Mouse (Mus musculus): ENCODE measurements around the gene Prpf31.
"Not testable (repeated sequence)": the region's sequence is repeated elsewhere in the genome, so short reads cannot be mapped to it uniquely, and the experiment has no call there.

Gene Prpf31

DNA sequence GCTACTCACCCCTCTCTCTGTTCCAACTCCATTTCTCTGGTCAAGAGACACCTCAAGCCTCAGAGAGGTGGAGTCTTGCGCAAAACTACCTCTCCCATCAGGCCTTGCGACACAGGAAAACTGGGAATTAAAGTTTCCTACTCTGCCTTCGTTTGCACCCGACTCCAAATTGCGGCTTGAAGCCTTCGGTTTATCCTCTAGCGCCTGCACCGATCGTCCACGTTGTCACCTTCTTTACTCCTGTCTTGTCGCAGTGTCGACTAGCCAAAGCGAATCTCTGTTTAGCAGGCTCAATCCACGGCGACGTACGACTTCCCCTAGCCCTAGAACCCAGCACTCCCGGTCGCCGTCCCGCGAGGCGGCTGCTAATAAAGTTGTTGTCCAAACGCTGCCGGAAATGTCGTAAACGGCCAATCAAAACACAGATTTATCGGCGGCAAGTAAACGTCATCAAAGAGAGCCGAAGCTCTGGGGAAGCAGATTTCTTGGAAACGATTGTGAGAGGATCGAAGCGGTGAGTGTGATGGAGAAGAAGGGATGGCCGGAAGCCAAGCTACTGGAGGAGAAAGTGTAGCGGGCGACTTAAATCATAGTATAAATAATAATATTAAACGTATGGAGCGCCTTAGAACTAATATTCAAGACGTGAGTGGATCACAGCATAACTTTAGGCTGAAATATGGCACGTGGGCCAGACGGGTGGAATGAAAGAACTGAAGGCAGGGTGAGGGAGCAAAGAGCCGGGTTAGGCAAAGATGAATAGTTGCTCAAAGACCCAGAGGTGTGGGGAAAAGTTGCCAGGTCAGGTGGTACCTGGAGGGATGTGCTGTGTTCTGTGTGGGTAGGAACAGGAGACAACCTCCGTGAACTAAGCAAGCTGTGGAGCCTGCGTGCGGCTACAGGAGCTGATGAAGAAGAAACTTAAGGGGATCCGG is at the start of gene Prpf31, which contains the start of gene Tfpt:
Gene Prpf31, plus strand, starts transcription at position 443 of the 935 bp plus-strand sequence.
Gene Tfpt, minus strand, starts transcription at position 387 of the 935 bp plus-strand sequence.
- in situ Hi-C loops (cut with MboI; ENCODE audit: low pct_unique_long_range_greater_than_20kb in 1 of 2, low sequenced_read_pairs in 2 of 2, unreplicated experiment in 1 of 2): loop anchor here in 1 of 2 experiments (5.0 to 10.0 kb wide), 2 partner anchors 32 to 855 kb away; no protein-coding TSS in a partner anchor

DNA sequence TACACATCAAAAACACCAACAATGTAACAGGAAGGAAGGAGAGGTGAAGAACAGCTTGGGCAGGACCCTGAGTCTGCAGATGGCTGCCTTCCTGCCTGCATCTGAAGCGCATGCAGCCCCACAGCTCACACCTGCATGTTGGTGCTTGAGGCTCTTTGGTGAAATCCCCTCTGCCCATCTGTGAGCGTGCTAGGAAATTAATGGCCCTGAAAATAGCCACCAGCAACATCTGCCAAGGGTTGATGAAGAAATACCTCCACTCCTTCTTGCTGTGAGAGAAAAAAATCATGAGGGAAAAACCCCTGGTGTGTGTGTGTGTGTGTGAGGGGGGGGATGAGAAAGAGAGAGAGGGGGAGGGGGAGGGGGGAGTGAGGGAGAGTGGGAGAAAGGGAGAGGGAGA is 49.8 kb upstream of the Prpf31 start:
- in situ Hi-C loops (cut with MboI; ENCODE audit: low pct_unique_long_range_greater_than_20kb in 1 of 2, low sequenced_read_pairs in 2 of 2, unreplicated experiment in 1 of 2): no loop called here

DNA sequence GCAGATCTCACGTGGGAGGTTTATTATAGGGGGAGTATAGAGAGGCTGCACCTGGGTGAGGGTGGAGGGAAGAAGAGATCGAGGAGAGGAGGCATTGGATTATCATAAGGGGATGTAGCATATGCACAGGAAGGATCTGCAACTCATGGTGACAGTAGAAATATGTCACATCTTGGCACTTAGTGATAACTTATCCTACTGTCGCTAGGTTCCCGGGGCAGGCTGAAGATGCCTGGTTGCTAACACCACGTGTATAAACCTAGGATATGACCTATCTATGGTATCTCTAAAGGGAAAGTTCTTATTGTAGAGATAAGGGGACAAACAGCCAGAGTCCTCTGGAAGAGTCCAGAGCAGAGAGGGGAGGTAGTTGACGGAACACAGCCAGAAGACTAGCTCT is 44.0 kb upstream of the Prpf31 start:
- in situ Hi-C loops (cut with MboI; ENCODE audit: low pct_unique_long_range_greater_than_20kb in 1 of 2, low sequenced_read_pairs in 2 of 2, unreplicated experiment in 1 of 2): no loop called here

DNA sequence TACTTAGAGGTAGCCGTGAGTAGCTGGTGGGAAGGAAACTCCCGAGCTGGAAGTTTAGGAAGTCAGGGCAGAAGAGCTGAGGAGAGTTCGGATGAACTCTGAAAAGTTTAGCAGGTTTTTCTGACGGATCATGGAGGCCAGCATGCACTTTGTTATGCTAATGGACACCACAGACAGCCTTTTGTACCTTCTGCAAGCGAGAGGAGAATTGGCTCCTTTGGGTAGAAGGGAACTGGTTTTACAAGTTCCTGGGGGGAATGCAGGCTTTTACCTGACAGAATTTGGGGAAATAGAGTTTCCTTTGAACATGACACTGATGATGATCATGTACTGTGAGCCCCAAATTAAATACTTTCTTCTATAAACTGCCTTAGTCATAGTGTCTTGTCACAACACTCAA is 43.5 kb upstream of the Prpf31 start:
- in situ Hi-C loops (cut with MboI; ENCODE audit: low pct_unique_long_range_greater_than_20kb in 1 of 2, low sequenced_read_pairs in 2 of 2, unreplicated experiment in 1 of 2): no loop called here

- in situ Hi-C loops (cut with MboI; ENCODE audit: low pct_unique_long_range_greater_than_20kb in 1 of 2, low sequenced_read_pairs in 2 of 2, unreplicated experiment in 1 of 2): no loop called here
These were observed 42.5 kb upstream of the Prpf31 start for GRCm38 (mm10) chr7:3587292-3587691.

GRCm38 (mm10) chr7:3590550-3590949 is 39.2 kb upstream of the Prpf31 start:
- in situ Hi-C loops (cut with MboI; ENCODE audit: low pct_unique_long_range_greater_than_20kb in 1 of 2, low sequenced_read_pairs in 2 of 2, unreplicated experiment in 1 of 2): no loop called here

DNA sequence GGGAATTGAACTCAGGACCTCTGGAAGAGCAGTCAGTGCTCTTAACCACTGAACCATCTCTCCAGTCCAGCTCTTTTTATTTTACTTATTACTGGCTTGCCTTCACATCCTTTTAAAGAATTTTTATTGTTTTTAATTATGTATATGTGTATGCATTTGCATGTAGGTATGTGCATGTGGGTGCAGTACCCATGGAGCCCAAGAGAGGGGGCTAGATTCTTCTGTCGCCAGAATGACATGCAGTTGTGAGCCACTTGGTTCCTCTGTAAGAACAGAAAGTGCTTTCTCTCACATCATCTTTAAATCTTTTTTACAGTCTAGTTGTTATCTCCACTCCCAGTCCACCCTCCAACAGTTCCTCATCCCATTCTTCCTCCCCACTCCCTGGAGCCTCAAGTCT is 38.3 kb upstream of the Prpf31 start:
- in situ Hi-C loops (cut with MboI; ENCODE audit: low pct_unique_long_range_greater_than_20kb in 1 of 2, low sequenced_read_pairs in 2 of 2, unreplicated experiment in 1 of 2): no loop called here

- in situ Hi-C loops (cut with MboI; ENCODE audit: low pct_unique_long_range_greater_than_20kb in 1 of 2, low sequenced_read_pairs in 2 of 2, unreplicated experiment in 1 of 2): no loop called here
These were observed 35.9 kb upstream of the Prpf31 start for GRCm38 (mm10) chr7:3593855-3594254.

- in situ Hi-C loops (cut with MboI; ENCODE audit: low pct_unique_long_range_greater_than_20kb in 1 of 2, low sequenced_read_pairs in 2 of 2, unreplicated experiment in 1 of 2): no loop called here
These were observed 35.1 kb upstream of the Prpf31 start for GRCm38 (mm10) chr7:3594686-3595085.

DNA sequence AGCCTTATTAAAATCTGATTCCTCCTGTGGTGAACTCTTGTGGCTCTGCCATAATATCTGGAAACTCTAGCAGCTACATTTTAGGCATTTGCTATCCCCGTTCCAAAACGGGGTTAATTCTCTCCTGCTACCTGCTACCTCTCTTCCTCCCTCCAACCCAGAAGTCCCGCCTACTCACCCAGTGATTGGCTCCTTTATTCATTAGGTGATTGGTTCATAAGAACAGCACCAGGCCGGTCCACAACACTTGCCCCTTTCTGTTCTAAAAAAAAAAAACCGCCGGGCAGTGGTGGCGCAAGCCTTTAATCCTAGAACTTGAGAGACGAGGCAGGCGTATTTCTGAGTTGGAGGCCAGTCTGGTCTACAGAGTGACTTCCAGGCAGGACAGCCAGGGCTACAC is 34.6 kb upstream of the Prpf31 start:
- in situ Hi-C loops (cut with MboI; ENCODE audit: low pct_unique_long_range_greater_than_20kb in 1 of 2, low sequenced_read_pairs in 2 of 2, unreplicated experiment in 1 of 2): no loop called here

DNA sequence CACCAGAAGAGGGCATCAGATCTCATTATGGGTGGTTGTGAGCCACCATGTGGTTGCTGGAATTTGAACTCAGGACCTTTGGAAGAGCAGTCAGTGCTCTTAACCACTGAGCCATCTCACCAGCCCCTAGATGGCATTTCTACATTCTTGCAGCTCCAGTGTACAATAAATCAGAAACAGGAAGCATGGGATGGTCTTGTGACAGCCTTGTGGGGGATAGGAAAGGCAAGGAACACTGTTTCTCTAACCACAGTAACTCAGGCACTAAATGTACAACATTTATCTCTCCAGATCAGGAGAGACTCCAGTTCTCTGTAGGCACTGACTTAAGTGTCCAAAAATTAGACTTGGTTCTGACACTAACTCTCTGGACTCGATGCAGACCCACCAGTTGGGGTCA is 32.0 kb upstream of the Prpf31 start:
- in situ Hi-C loops (cut with MboI; ENCODE audit: low pct_unique_long_range_greater_than_20kb in 1 of 2, low sequenced_read_pairs in 2 of 2, unreplicated experiment in 1 of 2): not testable (repeated sequence)

DNA sequence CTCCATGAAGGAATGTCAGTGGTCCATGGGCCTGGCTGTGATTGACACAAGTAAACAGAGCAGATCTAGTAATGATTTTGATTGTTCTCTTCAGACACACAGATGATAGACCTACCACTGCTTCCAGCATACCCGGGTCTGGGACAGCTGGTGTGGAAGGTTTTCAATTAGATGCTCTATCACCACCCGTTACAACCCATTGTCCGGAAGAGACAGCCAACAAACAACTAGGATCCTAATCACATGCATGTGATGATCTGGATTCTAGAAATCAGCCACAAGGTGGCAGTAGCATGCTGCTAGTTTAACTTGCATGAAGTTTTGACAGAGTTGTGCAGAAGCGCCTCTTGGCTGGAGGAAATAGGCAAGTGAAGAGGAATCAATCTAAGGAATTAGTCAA is 28.7 kb upstream of the Prpf31 start:
- in situ Hi-C loops (cut with MboI; ENCODE audit: low pct_unique_long_range_greater_than_20kb in 1 of 2, low sequenced_read_pairs in 2 of 2, unreplicated experiment in 1 of 2): no loop called here

DNA sequence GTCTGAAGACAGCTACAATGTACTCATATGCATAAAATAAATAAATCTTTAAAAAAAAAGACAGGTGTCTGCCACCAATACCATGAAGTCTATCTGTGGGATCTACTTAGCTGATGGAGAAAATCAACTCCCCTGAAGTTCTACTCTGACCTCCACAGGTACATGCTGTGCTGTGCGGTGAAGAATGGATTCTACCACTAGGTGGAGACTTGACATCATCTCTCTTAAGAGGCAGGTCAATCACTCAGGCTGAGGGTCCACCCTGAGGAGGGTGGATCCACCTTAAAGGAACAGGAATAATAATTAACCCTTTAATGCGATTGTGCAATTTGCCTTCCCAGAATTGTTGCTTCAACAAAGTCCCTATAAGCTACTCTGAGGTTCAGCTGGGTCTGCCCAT is 23.0 kb upstream of the Prpf31 start:
- in situ Hi-C loops (cut with MboI; ENCODE audit: low pct_unique_long_range_greater_than_20kb in 1 of 2, low sequenced_read_pairs in 2 of 2, unreplicated experiment in 1 of 2): no loop called here

DNA sequence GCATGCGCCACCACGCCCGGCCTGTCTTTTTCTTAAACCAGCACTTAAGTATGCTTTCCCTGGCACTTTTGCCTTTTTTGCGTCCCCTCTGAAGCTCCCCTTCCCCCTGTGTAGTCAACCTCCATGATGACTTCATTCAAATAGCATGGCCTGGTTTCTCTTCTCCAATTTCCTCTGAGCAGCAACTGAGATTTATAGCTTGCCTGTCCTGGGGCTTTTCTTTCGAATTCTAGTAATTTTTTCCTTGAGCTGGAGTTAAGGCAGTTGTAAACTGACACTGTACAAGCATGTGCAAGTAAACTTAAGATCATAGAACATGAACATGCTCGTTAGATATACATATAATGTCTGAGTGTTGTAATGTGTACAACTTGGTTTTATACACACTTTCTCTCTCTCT is 22.4 kb upstream of the Prpf31 start:
- in situ Hi-C loops (cut with MboI; ENCODE audit: low pct_unique_long_range_greater_than_20kb in 1 of 2, low sequenced_read_pairs in 2 of 2, unreplicated experiment in 1 of 2): no loop called here

- in situ Hi-C loops (cut with MboI; ENCODE audit: low pct_unique_long_range_greater_than_20kb in 1 of 2, low sequenced_read_pairs in 2 of 2, unreplicated experiment in 1 of 2): no loop called here
These were observed 21.1 kb upstream of the Prpf31 start for GRCm38 (mm10) chr7:3608668-3609067.

DNA sequence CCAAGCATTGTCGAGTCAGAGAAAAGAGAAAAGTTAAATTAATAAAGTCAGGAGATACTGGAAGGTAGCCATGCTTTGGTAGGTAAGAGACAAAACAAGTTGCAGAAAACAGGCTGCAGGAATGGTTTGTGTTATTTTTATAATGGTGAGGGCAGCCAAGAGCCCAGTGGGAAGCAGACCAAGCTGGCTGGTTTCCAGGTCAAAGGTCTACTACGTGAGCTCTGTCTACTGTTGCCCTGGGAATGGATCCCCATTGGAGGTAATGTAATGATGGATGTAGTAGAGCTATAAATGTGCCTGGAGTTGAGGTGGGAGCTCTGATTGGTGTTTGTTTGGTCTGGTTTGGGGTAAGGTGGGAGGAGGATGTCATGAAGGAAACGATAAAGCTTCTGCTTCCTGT is 20.7 kb upstream of the Prpf31 start:
- in situ Hi-C loops (cut with MboI; ENCODE audit: low pct_unique_long_range_greater_than_20kb in 1 of 2, low sequenced_read_pairs in 2 of 2, unreplicated experiment in 1 of 2): no loop called here

GRCm38 (mm10) chr7:3610437-3610836 is 19.3 kb upstream of the Prpf31 start:
- in situ Hi-C loops (cut with MboI; ENCODE audit: low pct_unique_long_range_greater_than_20kb in 1 of 2, low sequenced_read_pairs in 2 of 2, unreplicated experiment in 1 of 2): no loop called here

GRCm38 (mm10) chr7:3611006-3611405 is 18.8 kb upstream of the Prpf31 start:
- in situ Hi-C loops (cut with MboI; ENCODE audit: low pct_unique_long_range_greater_than_20kb in 1 of 2, low sequenced_read_pairs in 2 of 2, unreplicated experiment in 1 of 2): no loop called here

GRCm38 (mm10) chr7:3614021-3614420 is 15.8 kb upstream of the Prpf31 start:
- in situ Hi-C loops (cut with MboI; ENCODE audit: low pct_unique_long_range_greater_than_20kb in 1 of 2, low sequenced_read_pairs in 2 of 2, unreplicated experiment in 1 of 2): no loop called here

DNA sequence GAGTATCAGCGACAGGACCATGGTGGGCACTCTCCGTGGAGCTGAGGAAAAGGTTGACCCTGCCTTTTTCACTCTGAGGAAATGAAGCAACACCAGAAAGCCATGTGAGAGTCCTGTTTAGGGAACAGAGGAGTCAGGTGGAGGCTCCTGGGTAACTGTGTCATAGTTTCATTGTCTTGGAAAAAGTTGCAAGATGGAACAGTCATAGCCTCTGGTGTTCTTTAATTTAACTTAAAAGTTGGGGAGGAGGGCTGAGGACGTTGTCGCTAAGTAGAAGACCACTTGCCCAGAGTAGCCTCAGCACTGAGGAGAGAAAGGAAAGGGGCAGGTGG is 13.8 kb upstream of the Prpf31 start, which contains the start of gene Oscar:
Gene Oscar, minus strand, starts transcription at position 101 of the 332 bp plus-strand sequence.
- in situ Hi-C loops (cut with MboI; ENCODE audit: low pct_unique_long_range_greater_than_20kb in 1 of 2, low sequenced_read_pairs in 2 of 2, unreplicated experiment in 1 of 2): no loop called here

Measured in mouse embryonic stem cell (cell line).